Mouse (Mus musculus): ENCODE results near the gene Wdfy4.

The Wdfy4 gene

GRCm38 (mm10) chr14:33189849-33190423 is 4.6 kb upstream of the Wdfy4 start:
- DNase-seq (ENCODE audit: low read depth, low spot score) = no peak

- no peak for DNase-seq (ENCODE audit: low read depth, low spot score)
Observed at GRCm38 (mm10) chr14:33189230-33189629, 3.9 kb upstream of the Wdfy4 start.

GRCm38 (mm10) chr14:33187201-33187600 is 1.9 kb upstream of the Wdfy4 start:
- DNase-seq (ENCODE audit: low read depth, low spot score) = no peak

- DNase-seq (ENCODE audit: low read depth, low spot score) = no peak
Observed at GRCm38 (mm10) chr14:33180102-33180501, 5.2 kb downstream of the Wdfy4 start.

- DNase-seq (ENCODE audit: low read depth, low spot score) = no peak
Observed at GRCm38 (mm10) chr14:33175059-33175821, 10.1 kb downstream of the Wdfy4 start.

GRCm38 (mm10) chr14:33171942-33172341 is 13.4 kb downstream of the Wdfy4 start:
- DNase-seq (ENCODE audit: low read depth, low spot score) = no peak

- no peak for DNase-seq (ENCODE audit: low read depth, low spot score)
Observed at GRCm38 (mm10) chr14:33168750-33169149, 16.6 kb downstream of the Wdfy4 start.

GRCm38 (mm10) chr14:33162238-33162637 is 23.1 kb downstream of the Wdfy4 start:
- DNase-seq (ENCODE audit: low read depth, low spot score) = no peak

- no peak for DNase-seq (ENCODE audit: low read depth, low spot score)
Observed at GRCm38 (mm10) chr14:33158268-33158667, 27.0 kb downstream of the Wdfy4 start.

- peak; percentile 15 for DNase-seq (ENCODE audit: low read depth, low spot score)
Observed at GRCm38 (mm10) chr14:33152941-33153340, 32.4 kb downstream of the Wdfy4 start.

- peak; percentile 23 for DNase-seq (ENCODE audit: low read depth, low spot score)
Observed at GRCm38 (mm10) chr14:33146287-33146686, 39.0 kb downstream of the Wdfy4 start.

GRCm38 (mm10) chr14:33136843-33137242 is 48.5 kb downstream of the Wdfy4 start:
- DNase-seq (ENCODE audit: low read depth, low spot score) = no peak

GRCm38 (mm10) chr14:33135170-33135569 is 50.1 kb downstream of the Wdfy4 start:
- no peak for DNase-seq (ENCODE audit: low read depth, low spot score)

- no peak for DNase-seq (ENCODE audit: low read depth, low spot score)
Observed at GRCm38 (mm10) chr14:33131044-33131758, 54.1 kb downstream of the Wdfy4 start.

- no peak for DNase-seq (ENCODE audit: low read depth, low spot score)
Observed at GRCm38 (mm10) chr14:33116590-33116989, 68.7 kb downstream of the Wdfy4 start.

GRCm38 (mm10) chr14:33104809-33105208 is 80.5 kb downstream of the Wdfy4 start:
- DNase-seq (ENCODE audit: low read depth, low spot score) = no peak

GRCm38 (mm10) chr14:33101609-33102008 is 83.7 kb downstream of the Wdfy4 start:
- no peak for DNase-seq (ENCODE audit: low read depth, low spot score)

- DNase-seq (ENCODE audit: low read depth, low spot score) = no peak
Observed at GRCm38 (mm10) chr14:33099926-33100325, 85.4 kb downstream of the Wdfy4 start.

- no peak for DNase-seq (ENCODE audit: low read depth, low spot score)
Observed at GRCm38 (mm10) chr14:33099111-33099510, 86.2 kb downstream of the Wdfy4 start.

GRCm38 (mm10) chr14:33096462-33096861 is 88.8 kb downstream of the Wdfy4 start:
- DNase-seq (ENCODE audit: low read depth, low spot score) = no peak

- no peak for DNase-seq (ENCODE audit: low read depth, low spot score)
Observed at GRCm38 (mm10) chr14:33083326-33083725, 102.0 kb downstream of the Wdfy4 start.

- no peak for DNase-seq (ENCODE audit: low read depth, low spot score)
Observed at GRCm38 (mm10) chr14:33082301-33082700, 103.0 kb downstream of the Wdfy4 start.
